Mouse (Mus musculus): ENCODE results near the gene Cmip. TPM values are rescaled to one million over a fixed set of nuclear protein-coding genes. Genes with fewer than 3 reads are reported as not detected.

Cmip gene
- polyA plus RNA-seq, 1 experiment, result 23.6 TPM

GRCm38 (mm10) chr8:117335423-117335822 lies 78.6 kb downstream of the Cmip start:
- H3K4me3 ChIP-seq, result no peak overlapping the region
- no peaks in the 10 kb centered on the region for H3K27me3 ChIP-seq (ENCODE audit: control insufficient read depth, insufficient read depth, insufficient read length)
- H3K36me3 ChIP-seq (ENCODE audit: control insufficient read depth, insufficient read depth), result no peaks in the 10 kb centered on the region
- peaks cover 37% of the 10 kb centered on the region for H3K79me2 ChIP-seq (ENCODE audit: control insufficient read depth, insufficient read depth)
- no peak overlapping the region for H3K4me2 ChIP-seq (ENCODE audit: low read depth)
- TF ChIP-seq SRF (IDR thresholded peaks at IDR 0.05; ENCODE audit: control insufficient read depth, insufficient read length, low read depth), result no peak
- TF ChIP-seq E2F4 (IDR thresholded peaks at IDR 0.05; ENCODE audit: insufficient read depth), result no peak
- no peak for TF ChIP-seq MAX (IDR thresholded peaks at IDR 0.05; ENCODE audit: low read depth)
- no peak for TF ChIP-seq POLR2AphosphoS2 (IDR thresholded peaks at IDR 0.05; ENCODE audit: insufficient read length, low read depth)
- TF ChIP-seq CEBPB (IDR thresholded peaks at IDR 0.05; ENCODE audit: insufficient read depth, poor library complexity, severe bottlenecking), result no peak
- TF ChIP-seq POLR2A (IDR thresholded peaks at IDR 0.05; ENCODE audit: insufficient read length, low read depth), result no peak
- TF ChIP-seq USF1 (IDR thresholded peaks at IDR 0.05; ENCODE audit: low read depth), result no peak
- TF ChIP-seq MYOD1 (IDR thresholded peaks at IDR 0.05; ENCODE audit: control insufficient read depth in 1 of 3, insufficient read length in 2 of 3, low read depth in 2 of 3), result no peak
- no peak for TF ChIP-seq TCF12 (IDR thresholded peaks at IDR 0.05; ENCODE audit: insufficient read depth, poor library complexity, severe bottlenecking)
- no peak for TF ChIP-seq REST (IDR thresholded peaks at IDR 0.05; ENCODE audit: insufficient read depth, insufficient read length)
- TF ChIP-seq TCF3 (IDR thresholded peaks at IDR 0.05; ENCODE audit: insufficient read length, low read depth), result no peak
- TF ChIP-seq MYOG (IDR thresholded peaks at IDR 0.05; ENCODE audit: control insufficient read depth in 1 of 3, insufficient read depth in 1 of 3, insufficient read length in 2 of 3, low read depth in 2 of 3), result no peak
- no peak overlapping the region for H3ac ChIP-seq (ENCODE audit: control insufficient read depth, insufficient read length)

GRCm38 (mm10) chr8:117337188-117337587 lies 80.3 kb downstream of the Cmip start:
- Histone ChIP-seq H3K27me3 (ENCODE audit: control insufficient read depth, insufficient read depth, insufficient read length) (no peaks in the 10 kb centered on the region), H3K79me2 (ENCODE audit: control insufficient read depth, insufficient read depth) (peaks cover 33% of the 10 kb centered on the region), H3K36me3 (ENCODE audit: control insufficient read depth, insufficient read depth) (no peaks in the 10 kb centered on the region), H3K4me2 (ENCODE audit: low read depth) (no peak overlapping the region), H3ac (ENCODE audit: control insufficient read depth, insufficient read length) (no peak overlapping the region), H3K4me3 (no peak overlapping the region)
- TF ChIP-seq POLR2AphosphoS2 (IDR thresholded peaks at IDR 0.05; ENCODE audit: insufficient read length, low read depth) (no peak), TCF3 (IDR thresholded peaks at IDR 0.05; ENCODE audit: insufficient read length, low read depth) (no peak), E2F4 (IDR thresholded peaks at IDR 0.05; ENCODE audit: insufficient read depth) (no peak), TCF12 (IDR thresholded peaks at IDR 0.05; ENCODE audit: insufficient read depth, poor library complexity, severe bottlenecking) (no peak), REST (IDR thresholded peaks at IDR 0.05; ENCODE audit: insufficient read depth, insufficient read length) (no peak)

DNA sequence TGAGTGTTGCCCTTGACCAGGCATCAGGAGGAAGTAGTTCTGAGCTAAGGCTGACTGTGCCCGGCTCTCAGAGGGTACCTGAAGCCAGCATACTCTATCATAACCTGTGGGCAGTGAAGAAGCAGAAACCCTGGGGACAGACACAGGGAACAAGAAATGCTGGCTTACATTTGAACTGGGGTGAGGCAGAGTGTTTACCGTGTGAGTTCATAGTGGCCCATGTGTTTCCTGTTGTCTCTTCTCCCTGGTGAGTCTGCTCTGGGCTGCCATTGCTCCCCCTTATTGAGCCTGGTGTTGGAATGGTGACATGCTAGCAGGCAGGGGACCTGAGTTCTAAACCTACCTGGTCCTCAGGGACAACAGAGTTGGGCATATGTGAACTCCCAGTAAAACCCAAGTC lies 81.8 kb downstream of the Cmip start:
- Histone ChIP-seq H3K27me3 (ENCODE audit: control insufficient read depth, insufficient read depth, insufficient read length) (no peaks in the 10 kb centered on the region), H3K4me2 (ENCODE audit: low read depth) (no peak overlapping the region), H3K79me2 (ENCODE audit: control insufficient read depth, insufficient read depth) (peaks cover 36% of the 10 kb centered on the region), H3K36me3 (ENCODE audit: control insufficient read depth, insufficient read depth) (no peaks in the 10 kb centered on the region), H3ac (ENCODE audit: control insufficient read depth, insufficient read length) (no peak overlapping the region), H3K4me3 (no peak overlapping the region)
- TF ChIP-seq MYOG (IDR thresholded peaks at IDR 0.05; ENCODE audit: control insufficient read depth in 1 of 3, insufficient read depth in 1 of 3, insufficient read length in 2 of 3, low read depth in 2 of 3), result no peak

GRCm38 (mm10) chr8:117339296-117339957 lies 82.6 kb downstream of the Cmip start:
- Histone ChIP-seq H3K79me2 (ENCODE audit: control insufficient read depth, insufficient read depth) (peaks cover 36% of the 10 kb centered on the region), H3K4me3 (no peak overlapping the region), H3ac (ENCODE audit: control insufficient read depth, insufficient read length) (no peak overlapping the region), H3K36me3 (ENCODE audit: control insufficient read depth, insufficient read depth) (no peaks in the 10 kb centered on the region), H3K27me3 (ENCODE audit: control insufficient read depth, insufficient read depth, insufficient read length) (no peaks in the 10 kb centered on the region), H3K4me2 (ENCODE audit: low read depth) (no peak overlapping the region)
- TF ChIP-seq POLR2AphosphoS2 (IDR thresholded peaks at IDR 0.05; ENCODE audit: insufficient read length, low read depth), result no peak
- no peak for TF ChIP-seq REST (IDR thresholded peaks at IDR 0.05; ENCODE audit: insufficient read depth, insufficient read length)
- TF ChIP-seq CEBPB (IDR thresholded peaks at IDR 0.05; ENCODE audit: insufficient read depth, poor library complexity, severe bottlenecking), result no peak
- TF ChIP-seq USF1 (IDR thresholded peaks at IDR 0.05; ENCODE audit: low read depth), result no peak
- no peak for TF ChIP-seq MYOG (IDR thresholded peaks at IDR 0.05; ENCODE audit: control insufficient read depth in 1 of 3, insufficient read depth in 1 of 3, insufficient read length in 2 of 3, low read depth in 2 of 3)
- TF ChIP-seq MYOD1 (IDR thresholded peaks at IDR 0.05; ENCODE audit: control insufficient read depth in 1 of 3, insufficient read length in 2 of 3, low read depth in 2 of 3), result no peak
- no peak for TF ChIP-seq MAX (IDR thresholded peaks at IDR 0.05; ENCODE audit: low read depth)
- no peak for TF ChIP-seq E2F4 (IDR thresholded peaks at IDR 0.05; ENCODE audit: insufficient read depth)
- TF ChIP-seq TCF3 (IDR thresholded peaks at IDR 0.05; ENCODE audit: insufficient read length, low read depth), result no peak
- TF ChIP-seq SRF (IDR thresholded peaks at IDR 0.05; ENCODE audit: control insufficient read depth, insufficient read length, low read depth), result no peak
- TF ChIP-seq POLR2A (IDR thresholded peaks at IDR 0.05; ENCODE audit: insufficient read length, low read depth), result no peak
- TF ChIP-seq TCF12 (IDR thresholded peaks at IDR 0.05; ENCODE audit: insufficient read depth, poor library complexity, severe bottlenecking), result no peak

GRCm38 (mm10) chr8:117339958-117340651 lies 83.2 kb downstream of the Cmip start:
- H3K79me2 ChIP-seq (ENCODE audit: control insufficient read depth, insufficient read depth), result peaks cover 36% of the 10 kb centered on the region
- TF ChIP-seq POLR2AphosphoS2 (IDR thresholded peaks at IDR 0.05; ENCODE audit: insufficient read length, low read depth) (no peak), MAX (IDR thresholded peaks at IDR 0.05; ENCODE audit: low read depth) (no peak), REST (IDR thresholded peaks at IDR 0.05; ENCODE audit: insufficient read depth, insufficient read length) (no peak), POLR2A (IDR thresholded peaks at IDR 0.05; ENCODE audit: insufficient read length, low read depth) (no peak), SRF (IDR thresholded peaks at IDR 0.05; ENCODE audit: control insufficient read depth, insufficient read length, low read depth) (no peak), E2F4 (IDR thresholded peaks at IDR 0.05; ENCODE audit: insufficient read depth) (no peak), MYOG (IDR thresholded peaks at IDR 0.05; ENCODE audit: control insufficient read depth in 1 of 3, insufficient read depth in 1 of 3, insufficient read length in 2 of 3, low read depth in 2 of 3) (no peak), CEBPB (IDR thresholded peaks at IDR 0.05; ENCODE audit: insufficient read depth, poor library complexity, severe bottlenecking) (no peak), MYOD1 (IDR thresholded peaks at IDR 0.05; ENCODE audit: control insufficient read depth in 1 of 3, insufficient read length in 2 of 3, low read depth in 2 of 3) (no peak), USF1 (IDR thresholded peaks at IDR 0.05; ENCODE audit: low read depth) (no peak), TCF12 (IDR thresholded peaks at IDR 0.05; ENCODE audit: insufficient read depth, poor library complexity, severe bottlenecking) (no peak), TCF3 (IDR thresholded peaks at IDR 0.05; ENCODE audit: insufficient read length, low read depth) (no peak)
- H3ac ChIP-seq (ENCODE audit: control insufficient read depth, insufficient read length), result no peak overlapping the region
- no peaks in the 10 kb centered on the region for H3K27me3 ChIP-seq (ENCODE audit: control insufficient read depth, insufficient read depth, insufficient read length)
- H3K36me3 ChIP-seq (ENCODE audit: control insufficient read depth, insufficient read depth), result no peaks in the 10 kb centered on the region
- no peak overlapping the region for H3K4me3 ChIP-seq
- H3K4me2 ChIP-seq (ENCODE audit: low read depth), result no peak overlapping the region
